Mouse (Mus musculus): ENCODE results near the gene Itgb5.

GRCm38 (mm10) chr16:33840616-33841015, 11.2 kb downstream of the Itgb5 start:
- TF ChIP-seq CTCF (IDR thresholded peaks at IDR 0.05; ENCODE audit: borderline replicate concordance, extremely low read depth, insufficient read depth, insufficient read length) (no peak), POLR2A (IDR thresholded peaks at IDR 0.05; ENCODE audit: borderline replicate concordance, extremely low read depth, insufficient read depth, insufficient read length, poor library complexity, severe bottlenecking) (no peak)

Data from brain, embryonic 14.5 days (tissue).